Mouse (Mus musculus): ENCODE measurements around the gene Acox2.

DNA sequence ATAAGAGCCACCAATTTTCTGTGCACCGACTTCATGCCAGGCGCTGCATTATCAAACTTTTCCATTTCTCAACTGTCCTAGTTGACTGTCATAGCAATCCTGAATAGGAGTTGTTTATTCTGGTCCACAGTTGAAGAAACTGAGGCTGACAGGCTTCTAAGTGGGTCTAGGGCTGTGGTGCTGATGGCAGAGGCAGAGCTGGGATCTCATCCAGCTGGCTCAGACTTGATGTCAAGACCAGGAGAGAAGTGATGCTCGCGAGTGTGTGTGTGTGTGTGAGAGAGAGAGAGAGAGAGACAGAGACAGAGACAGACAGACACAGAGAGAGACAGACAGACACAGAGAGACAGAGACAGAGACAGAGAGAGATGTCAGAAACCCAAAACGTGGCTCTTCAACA, 58.4 kb downstream of the Acox2 start:
- TF ChIP-seq CTCF (IDR thresholded peaks at IDR 0.05; ENCODE audit: control insufficient read depth, insufficient read depth, insufficient read length): no peak
- no peak for TF ChIP-seq FOSL1 (IDR thresholded peaks at IDR 0.05; ENCODE audit: insufficient read depth, low read length, poor library complexity, severe bottlenecking)
- TF ChIP-seq MAX (IDR thresholded peaks at IDR 0.05): no peak
